Mouse (Mus musculus): ENCODE measurements around the gene Tcn2. TPM values are rescaled to one million over a fixed set of nuclear protein-coding genes. Genes with fewer than 3 reads are reported as not detected.
"Not testable (repeated sequence)": the region's sequence is repeated elsewhere in the genome, so short reads cannot be mapped to it uniquely, and the experiment has no call there.

The Tcn2 gene
- total and polyA plus RNA-seq, 3 experiments = 1.3 to 8.6 (median 2.5) TPM

DNA sequence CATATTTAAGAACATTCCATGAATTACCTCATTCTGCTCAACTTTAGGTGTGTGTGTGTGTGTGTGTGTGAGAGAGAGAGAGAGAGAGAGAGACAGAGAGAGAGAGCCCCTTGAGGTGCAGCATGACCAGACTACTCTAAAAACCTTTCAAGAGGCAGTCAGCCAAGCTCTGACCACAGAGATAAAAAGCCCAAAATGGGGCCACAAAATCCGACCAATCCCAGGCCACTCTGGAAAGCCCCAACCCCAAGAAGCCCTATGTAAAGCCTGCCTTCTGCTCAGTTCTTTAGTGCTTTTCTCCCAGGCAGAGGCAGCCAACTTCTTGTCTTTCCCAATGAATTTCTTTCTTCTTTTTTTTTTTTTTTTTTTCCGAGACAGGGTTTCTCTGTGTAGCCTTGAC is 28.9 kb upstream of the Tcn2 start:
- TF ChIP-seq IRF4 (IDR thresholded peaks at IDR 0.05; ENCODE audit: low read depth, low read length) (no peak), MAX (IDR thresholded peaks at IDR 0.05; ENCODE audit: low read length) (no peak), MAZ (IDR thresholded peaks at IDR 0.05; ENCODE audit: low read depth, low read length) (no peak), USF2 (conservative IDR thresholded peaks at IDR 0.05; ENCODE audit: low read depth, low read length) (no peak), CTCF (conservative IDR thresholded peaks at IDR 0.05 in 1 of 2, IDR thresholded peaks at IDR 0.05 in 1 of 2; ENCODE audit: low read depth in 2 of 2, low read length in 2 of 2) (no peak), USF1 (IDR thresholded peaks at IDR 0.05; ENCODE audit: low read depth, low read length) (no peak), POLR2AphosphoS2 (IDR thresholded peaks at IDR 0.05; ENCODE audit: low read depth, low read length) (no peak), ETS1 (conservative IDR thresholded peaks at IDR 0.05; ENCODE audit: low read depth, low read length) (no peak), ZKSCAN1 (IDR thresholded peaks at IDR 0.05; ENCODE audit: borderline replicate concordance, low read depth, low read length) (no peak)
- Histone ChIP-seq H3K27me3 (replicated peaks) (peaks cover 33% of the 10 kb centered on the region), H3K4me1 (ENCODE audit: control insufficient read depth in 1 of 2, insufficient read depth in 2 of 2) (peaks cover 4 to 9% of the 10 kb centered on the region in 2 experiments; a peak in 3 of 4 replicates), H3K27ac (ENCODE audit: insufficient read depth, low read depth) (no peak overlapping the region), H3K79me2 (replicated peaks; ENCODE audit: control insufficient read depth, extremely low read depth, insufficient read depth, poor library complexity, severe bottlenecking) (peaks cover 20% of the 10 kb centered on the region), H3K4me3 (replicated peaks in 1 of 3; ENCODE audit: low read depth in 2 of 3, low read length in 2 of 3, poor library complexity in 1 of 3) (no peak overlapping the region), H3K9ac (ENCODE audit: insufficient read depth, low read depth) (no peak overlapping the region), H3K4me2 (ENCODE audit: insufficient read depth, low read depth, poor library complexity, severe bottlenecking) (no peak overlapping the region), H3K36me3 (replicated peaks in 1 of 2; ENCODE audit: control insufficient read depth in 1 of 2, insufficient read depth in 1 of 2, low read length in 1 of 2) (peaks cover 0 to 3% of the 10 kb centered on the region in 2 experiments), H3K9me3 (replicated peaks; ENCODE audit: low read length) (no peaks in the 10 kb centered on the region)
- DNase-seq (ENCODE audit: extremely low read depth) = no peak
- dilution Hi-C loops (cut with MboI; ENCODE audit: extremely low pct_ligation_motif_present, extremely low pct_unique_long_range_greater_than_20kb, low sequenced_read_pairs) (no loop called here), in situ Hi-C loops (cut with MboI; ENCODE audit: low pct_ligation_motif_present, low pct_unique_long_range_greater_than_20kb, low sequenced_read_pairs) (no loop called here)

- H3K9ac ChIP-seq (ENCODE audit: insufficient read depth, low read depth); H3K9me3 ChIP-seq (replicated peaks; ENCODE audit: low read length); dilution Hi-C loops (cut with MboI; ENCODE audit: extremely low pct_ligation_motif_present, extremely low pct_unique_long_range_greater_than_20kb, low sequenced_read_pairs); H3K36me3 ChIP-seq (replicated peaks in 1 of 2; ENCODE audit: control insufficient read depth in 1 of 2, insufficient read depth in 1 of 2, low read length in 1 of 2); H3K4me2 ChIP-seq (ENCODE audit: insufficient read depth, low read depth, poor library complexity, severe bottlenecking); H3K27ac ChIP-seq (ENCODE audit: insufficient read depth, low read depth); H3K4me3 ChIP-seq (replicated peaks in 1 of 3; ENCODE audit: low read depth in 2 of 3, low read length in 2 of 3, poor library complexity in 1 of 3); DNase-seq (ENCODE audit: extremely low read depth); H3K4me1 ChIP-seq (ENCODE audit: control insufficient read depth in 1 of 2, insufficient read depth in 2 of 2); H3K79me2 ChIP-seq (replicated peaks; ENCODE audit: control insufficient read depth, extremely low read depth, insufficient read depth, poor library complexity, severe bottlenecking); in situ Hi-C loops (cut with MboI; ENCODE audit: low pct_ligation_motif_present, low pct_unique_long_range_greater_than_20kb, low sequenced_read_pairs): not testable (repeated sequence)
- peaks cover 30% of the 10 kb centered on the region for H3K27me3 ChIP-seq (replicated peaks)
Measured at GRCm38 (mm10) chr11:3955371-3955770, 23.4 kb upstream of the Tcn2 start.

DNA sequence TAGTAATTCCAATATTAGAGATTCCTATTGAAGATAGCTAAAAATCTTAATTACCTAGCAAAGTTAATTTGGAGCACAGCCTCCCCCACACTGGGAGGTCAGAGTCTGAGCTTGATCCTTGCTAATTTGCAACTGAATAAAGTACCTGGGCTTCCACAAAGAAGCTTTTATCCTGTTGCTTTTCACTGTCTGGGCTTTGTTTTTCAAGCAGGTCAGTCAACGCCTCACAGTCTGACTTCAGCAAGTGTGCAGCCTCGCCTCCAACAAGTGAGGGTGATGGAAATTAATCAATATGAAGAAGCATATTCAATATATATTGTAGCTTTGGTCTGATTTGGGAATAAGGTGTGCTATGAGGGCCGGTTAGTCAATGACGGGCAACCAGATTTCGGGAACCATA is 22.9 kb upstream of the Tcn2 start:
- H3K9me3 ChIP-seq (replicated peaks; ENCODE audit: low read length); dilution Hi-C loops (cut with MboI; ENCODE audit: extremely low pct_ligation_motif_present, extremely low pct_unique_long_range_greater_than_20kb, low sequenced_read_pairs); H3K4me1 ChIP-seq (ENCODE audit: control insufficient read depth in 1 of 2, insufficient read depth in 2 of 2); H3K4me3 ChIP-seq (replicated peaks in 1 of 3; ENCODE audit: low read depth in 2 of 3, low read length in 2 of 3, poor library complexity in 1 of 3); DNase-seq (ENCODE audit: extremely low read depth); in situ Hi-C loops (cut with MboI; ENCODE audit: low pct_ligation_motif_present, low pct_unique_long_range_greater_than_20kb, low sequenced_read_pairs); H3K9ac ChIP-seq (ENCODE audit: insufficient read depth, low read depth); H3K79me2 ChIP-seq (replicated peaks; ENCODE audit: control insufficient read depth, extremely low read depth, insufficient read depth, poor library complexity, severe bottlenecking); H3K36me3 ChIP-seq (replicated peaks in 1 of 2; ENCODE audit: control insufficient read depth in 1 of 2, insufficient read depth in 1 of 2, low read length in 1 of 2); H3K27ac ChIP-seq (ENCODE audit: insufficient read depth, low read depth); H3K4me2 ChIP-seq (ENCODE audit: insufficient read depth, low read depth, poor library complexity, severe bottlenecking): not testable (repeated sequence)
- H3K27me3 ChIP-seq (replicated peaks) = peaks cover 27% of the 10 kb centered on the region

Data from CH12.LX (cell line).